Mouse (Mus musculus) lung, adult 2 months (tissue): ENCODE measurements at regions not wholly inside any gene's neighbourhood (a gene's known extent, or its start where the extent isn't known, plus 50 kb on each side); places are given as distances from the start of the nearest gene placed in this dataset.

Experiments used
- CTCF ChIP-seq: fragments of 200-500 bp; IDR thresholded peaks from 2 replicates; pipeline ENCODE4 v1.5.1; 2011; ENCODE audit warnings: mild to moderate bottlenecking, low read length, control low read depth; ENCODE audit not compliant: insufficient read depth
- POLR2A ChIP-seq: fragments of 200-500 bp; IDR thresholded peaks from 2 replicates; pipeline ENCODE4 v1.6.1; 2011; ENCODE audit warnings: low read depth, mild to moderate bottlenecking, control low read depth, low read length, borderline replicate concordance; ENCODE audit errors: extremely low read depth

- TF ChIP-seq CTCF (no peak), POLR2A (no peak)
Measured at GRCm38 (mm10) chr11:82632191-82632590, 131.9 kb downstream of the Cct6b start.
